Mouse (Mus musculus) kidney, embryonic 16.5 days (tissue): ENCODE results near the gene Rimklb. TPM values are rescaled to one million over a fixed set of nuclear protein-coding genes. Genes with fewer than 3 reads are reported as not detected.
"Not testable (repeated sequence)": the region's sequence is repeated elsewhere in the genome, so short reads cannot be mapped to it uniquely, and the experiment has no call there.

Experiments used
- ATAC-seq: fragments of 200-750 bp; cut with Nextera tagmentation; 2 replicates; pipeline ENCODE4 v1.8.0; 2017; ENCODE audit warnings: moderate TSS enrichment; ENCODE audit not compliant: low FRiP score, low TSS enrichment
- H3K27ac ChIP-seq: fragments of 300-500 bp; sonication (generic); 2 replicates; pipeline ENCODE4 v1.5.1; 2014; ENCODE audit warnings: low read length
- H3K27me3 ChIP-seq: fragments of 300-500 bp; sonication (generic); 2 replicates; pipeline ENCODE4 v1.6.1; 2014; ENCODE audit warnings: low read length, control low read depth, mixed read lengths; ENCODE audit not compliant: insufficient read depth
- H3K36me3 ChIP-seq: fragments of 300-500 bp; sonication (generic); 2 replicates; pipeline ENCODE4 v1.6.1; 2014; ENCODE audit warnings: low read length, control low read depth, mixed read lengths; ENCODE audit not compliant: insufficient read depth
- H3K4me1 ChIP-seq: fragments of 300-500 bp; sonication (generic); 2 replicates; pipeline ENCODE4 v1.6.1; 2014; ENCODE audit warnings: low read length, control low read depth, mixed read lengths; ENCODE audit not compliant: insufficient read depth
- H3K4me2 ChIP-seq: fragments of 300-500 bp; sonication (generic); replicated peaks from 2 replicates; pipeline ENCODE4 v1.6.1; 2014; ENCODE audit warnings: low read depth, low read length
- H3K4me3 ChIP-seq: fragments of 300-500 bp; sonication (generic); 2 replicates; pipeline ENCODE4 v1.5.1; 2014; ENCODE audit warnings: mild to moderate bottlenecking, low read length
- H3K9ac ChIP-seq: fragments of 300-500 bp; sonication (generic); replicated peaks from 2 replicates; pipeline ENCODE4 v1.6.1; 2014; ENCODE audit warnings: low read length
- H3K9me3 ChIP-seq: fragments of 300-500 bp; sonication (generic); 2 replicates; pipeline ENCODE4 v1.6.1; 2016; ENCODE audit warnings: low read length, control low read depth
- WGBS: fragments of 180-500 bp; shearing (Covaris S2); extraction: QIAGEN DNeasy Blood & Tissue Kit; methylation state at CpG from one replicate; pipeline ENCODE4 v1.1.7; 2014; 5-methylcytosine and 5-hydroxymethylcytosine counted together
- polyA plus RNA-seq: library from polyadenylated mRNA; unstranded; fragments of >200 nt; fragmentation: Nextera tagmentation; extraction: Ambion mirVana; gene quantifications from 2 replicates; pipeline ENCODE4 v1.2.1, GENCODE M21; 2015

Rimklb gene
- 13.8 and 14.8 TPM in 2 replicates for polyA plus RNA-seq

- 75% methylated on average over 5 of the region's 5 CpGs for WGBS
- Histone ChIP-seq H3K27ac (no peak within 1 kb of the TSS), H3K4me1 (peaks cover 16% of the 10 kb centered on the region), H3K9ac (no peak within 1 kb of the TSS), H3K36me3 (no peaks in the 10 kb centered on the region), H3K4me3 (no peak within 1 kb of the TSS), H3K9me3 (no peaks in the 10 kb centered on the region), H3K4me2 (no peak within 1 kb of the TSS), H3K27me3 (no peaks in the 10 kb centered on the region)
- no peak for ATAC-seq
Measured at GRCm38 (mm10) chr6:122498661-122499060, at the start of gene Rimklb. Gene Rimklb, minus strand, starts transcription at chr6:122498761.

- Histone ChIP-seq H3K9ac (no peak overlapping the region), H3K36me3 (no peaks in the 10 kb centered on the region), H3K4me2 (no peak overlapping the region), H3K27me3 (no peaks in the 10 kb centered on the region), H3K27ac (no peak overlapping the region), H3K4me3 (no peak overlapping the region), H3K4me1 (no peaks in the 10 kb centered on the region), H3K9me3 (no peaks in the 10 kb centered on the region)
- ATAC-seq, result no peak
- 65% methylated on average over 10 of the region's 10 CpGs for WGBS
Measured at GRCm38 (mm10) chr6:122545948-122546347, 47.4 kb upstream of the Rimklb start.

- 63% methylated on average over 9 of the region's 9 CpGs for WGBS
- no peak overlapping the region for H3K27ac ChIP-seq
- H3K27me3 ChIP-seq, result no peaks in the 10 kb centered on the region
- no peak overlapping the region for H3K4me3 ChIP-seq
- H3K4me1 ChIP-seq, result no peaks in the 10 kb centered on the region
- no peak overlapping the region for H3K9ac ChIP-seq
- no peaks in the 10 kb centered on the region for H3K9me3 ChIP-seq
- H3K36me3 ChIP-seq, result no peaks in the 10 kb centered on the region
- ATAC-seq, result no peak
- H3K4me2 ChIP-seq, result no peak overlapping the region
Measured at GRCm38 (mm10) chr6:122545289-122545882, 46.8 kb upstream of the Rimklb start.

- H3K36me3 ChIP-seq, result no peaks in the 10 kb centered on the region
- H3K4me1 ChIP-seq, result no peaks in the 10 kb centered on the region
- H3K9ac ChIP-seq, result no peak overlapping the region
- ATAC-seq, result no peak
- no peak overlapping the region for H3K27ac ChIP-seq
- no peak overlapping the region for H3K4me2 ChIP-seq
- 83% methylated on average over 1 of the region's 1 CpGs for WGBS
- H3K9me3 ChIP-seq, result no peaks in the 10 kb centered on the region
- H3K4me3 ChIP-seq, result no peak overlapping the region
- no peaks in the 10 kb centered on the region for H3K27me3 ChIP-seq
Measured at GRCm38 (mm10) chr6:122544672-122545071, 46.1 kb upstream of the Rimklb start.

GRCm38 (mm10) chr6:122543574-122543973 is 45.0 kb upstream of the Rimklb start:
- Histone ChIP-seq H3K4me3 (no peak overlapping the region), H3K9ac (no peak overlapping the region), H3K4me1 (no peaks in the 10 kb centered on the region), H3K4me2 (no peak overlapping the region), H3K9me3 (no peaks in the 10 kb centered on the region), H3K27me3 (no peaks in the 10 kb centered on the region), H3K27ac (no peak overlapping the region), H3K36me3 (no peaks in the 10 kb centered on the region)
- WGBS, result 84% methylated on average over 5 of the region's 5 CpGs
- ATAC-seq, result no peak

- WGBS, result 78% methylated on average over 5 of the region's 5 CpGs
- H3K4me3 ChIP-seq, H3K9ac ChIP-seq, H3K36me3 ChIP-seq, H3K4me1 ChIP-seq, ATAC-seq, H3K9me3 ChIP-seq, H3K4me2 ChIP-seq, H3K27me3 ChIP-seq, H3K27ac ChIP-seq: not testable (repeated sequence)
Measured at GRCm38 (mm10) chr6:122542459-122542858, 43.9 kb upstream of the Rimklb start.

GRCm38 (mm10) chr6:122539564-122539963 is 41.0 kb upstream of the Rimklb start:
- no peak overlapping the region for H3K4me2 ChIP-seq
- H3K27me3 ChIP-seq, result no peaks in the 10 kb centered on the region
- no peak overlapping the region for H3K9ac ChIP-seq
- H3K9me3 ChIP-seq, result 0 out of 2 replicates have a peak, but pooled peaks cover 3% of the 10 kb centered on the region
- no peak for ATAC-seq
- H3K27ac ChIP-seq, result no peak overlapping the region
- no peaks in the 10 kb centered on the region for H3K4me1 ChIP-seq
- H3K4me3 ChIP-seq, result no peak overlapping the region
- 84% methylated on average over 9 of the region's 9 CpGs for WGBS
- H3K36me3 ChIP-seq, result no peaks in the 10 kb centered on the region

- Histone ChIP-seq H3K27ac (no peak overlapping the region), H3K4me2 (no peak overlapping the region), H3K4me1 (0 out of 2 replicates have a peak, but pooled peaks cover 4% of the 10 kb centered on the region), H3K9ac (no peak overlapping the region), H3K27me3 (no peaks in the 10 kb centered on the region), H3K9me3 (0 out of 2 replicates have a peak, but pooled peaks cover 3% of the 10 kb centered on the region), H3K36me3 (no peaks in the 10 kb centered on the region), H3K4me3 (no peak overlapping the region)
- 21% methylated on average over 3 of the region's 3 CpGs for whole genome bisulfite sequencing
- ATAC-seq, result no peak
Measured at GRCm38 (mm10) chr6:122534032-122534431, 35.5 kb upstream of the Rimklb start.

- 0 out of 2 replicates have a peak, but pooled peaks cover 4% of the 10 kb centered on the region for H3K4me1 ChIP-seq
- H3K27me3 ChIP-seq, result no peaks in the 10 kb centered on the region
- peak overlapping the region; percentile 36 for H3K4me2 ChIP-seq
- peak overlapping the region; percentile 1; the same call in 1 of the 2 replicates for H3K4me3 ChIP-seq
- H3K36me3 ChIP-seq, result no peaks in the 10 kb centered on the region
- peak overlapping the region; percentile 41; the same call in 1 of the 2 replicates for H3K9ac ChIP-seq
- peak; percentile 69 for ATAC-seq
- no peak overlapping the region; the same call in 1 of the 2 replicates for H3K27ac ChIP-seq
- WGBS, result 14% methylated on average over 4 of the region's 4 CpGs
- no peaks in the 10 kb centered on the region for H3K9me3 ChIP-seq
Measured at GRCm38 (mm10) chr6:122532883-122533302, 34.3 kb upstream of the Rimklb start.

- Histone ChIP-seq H3K4me2 (no peak overlapping the region), H3K27me3 (no peaks in the 10 kb centered on the region), H3K9ac (no peak overlapping the region), H3K27ac (0 out of 2 replicates have a peak overlapping the region, but pooled peaks have one; percentile 31), H3K4me1 (0 out of 2 replicates have a peak, but pooled peaks cover 4% of the 10 kb centered on the region), H3K9me3 (no peaks in the 10 kb centered on the region), H3K36me3 (no peaks in the 10 kb centered on the region), H3K4me3 (no peak overlapping the region)
- ATAC-seq, result peak; percentile 59; the same call in 1 of the 2 replicates
- 64% methylated on average over 8 of the region's 8 CpGs for WGBS
Measured at GRCm38 (mm10) chr6:122531466-122532174, 33.1 kb upstream of the Rimklb start.
